Mouse (Mus musculus) 3T3-L1 (cell line): ENCODE results near the gene Vmn1r88.
"Not testable (repeated sequence)": the region's sequence is repeated elsewhere in the genome, so short reads cannot be mapped to it uniquely, and the experiment has no call there.

Experiments used
- DNase-seq: peaks from one replicate; pipeline ENCODE4 v3.0.0-alpha.2; 2015; ENCODE audit warnings: low read depth, low spot score

Vmn1r88 gene

DNA sequence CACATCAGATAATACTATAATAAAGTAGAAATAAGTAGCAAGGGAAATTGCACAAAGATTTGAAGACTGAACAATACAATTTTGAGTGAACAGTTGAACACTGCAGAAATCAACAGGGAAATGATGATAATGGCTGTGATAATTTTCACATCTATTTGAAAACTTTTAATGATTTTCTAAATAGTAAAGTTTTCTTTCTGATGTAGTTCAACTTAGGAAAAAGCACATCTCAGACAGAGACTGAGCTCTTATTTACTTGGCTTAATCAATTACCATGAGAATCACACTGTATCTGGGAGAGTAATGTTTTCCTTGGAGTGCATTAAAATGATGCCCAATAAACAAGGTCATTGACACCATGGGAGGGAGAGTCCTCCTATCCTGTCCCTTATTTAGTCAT is at the start of gene Vmn1r88:
Gene Vmn1r88, plus strand, starts transcription at position 301 of the 400 bp plus-strand sequence.
- DNase-seq = no peak

DNA sequence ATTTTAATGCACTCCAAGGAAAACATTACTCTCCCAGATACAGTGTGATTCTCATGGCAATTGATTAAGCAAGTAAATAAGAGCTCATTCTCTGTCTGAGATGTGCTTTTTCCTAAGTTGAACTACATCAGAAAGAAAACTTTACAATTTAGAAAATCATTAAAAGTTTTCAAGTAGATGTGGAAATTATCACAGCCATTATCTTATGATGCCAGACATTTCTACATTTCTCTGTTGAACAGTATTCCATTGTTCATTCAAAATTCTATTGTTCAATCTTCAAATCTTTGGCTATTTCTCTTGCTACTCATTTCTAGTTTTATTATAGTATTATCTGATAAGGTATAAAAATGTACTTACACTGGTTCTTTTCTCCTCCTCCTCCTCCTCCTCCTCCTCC is 39.6 kb upstream of the Vmn1r88 start, which contains the start of gene Vmn1r86:
Gene Vmn1r86, minus strand, starts transcription at position 101 of the 400 bp plus-strand sequence.
- no peak for DNase-seq

DNA sequence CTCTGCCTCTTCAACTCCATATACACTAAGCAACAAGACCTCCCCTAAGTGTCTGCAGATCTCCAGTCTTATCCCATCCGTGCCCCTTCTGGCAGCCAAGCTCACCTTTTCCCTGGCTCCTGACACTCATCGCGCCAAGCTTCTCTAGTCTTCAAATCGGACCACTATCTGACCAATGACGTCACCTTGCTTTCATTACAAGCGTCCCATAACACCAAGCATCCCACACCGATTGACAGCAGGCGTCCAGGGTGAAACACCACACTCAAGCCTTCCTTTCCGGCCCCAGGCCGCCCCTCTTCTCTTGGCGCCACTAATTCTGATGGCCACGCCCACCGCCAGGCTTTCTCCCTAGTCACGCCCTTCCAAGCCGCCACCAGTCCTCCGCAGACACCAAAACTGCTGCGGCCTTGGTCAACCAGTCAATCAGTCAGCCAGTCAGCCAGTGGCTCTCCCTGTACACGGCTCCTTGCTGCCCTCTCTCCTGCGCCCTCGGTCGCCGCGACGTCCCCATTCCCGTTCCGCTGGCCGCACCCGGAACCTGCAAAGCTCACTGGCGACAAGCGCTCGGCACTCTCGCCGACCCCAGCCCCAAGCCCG is 35.7 kb upstream of the Vmn1r88 start:
- DNase-seq = not testable (repeated sequence)

DNA sequence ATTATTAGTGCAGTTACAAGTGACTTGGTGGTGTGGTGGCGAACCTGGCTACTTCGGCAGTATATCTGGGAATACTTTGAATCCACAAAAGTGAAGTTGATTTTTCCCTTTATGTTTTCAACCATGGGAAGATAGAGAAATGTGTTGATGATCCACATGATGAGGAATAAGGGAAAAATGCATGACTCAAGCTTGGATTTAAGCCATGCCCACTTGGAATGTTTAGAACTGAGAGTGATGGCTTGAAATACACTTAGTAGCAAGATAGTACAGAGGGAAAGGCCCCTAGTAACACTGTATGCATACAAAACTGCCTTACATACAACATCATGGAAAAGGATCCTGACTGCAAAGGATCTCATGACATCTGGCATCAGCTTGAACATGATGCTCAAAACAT is 27.5 kb upstream of the Vmn1r88 start:
- DNase-seq = peak; percentile 76

DNA sequence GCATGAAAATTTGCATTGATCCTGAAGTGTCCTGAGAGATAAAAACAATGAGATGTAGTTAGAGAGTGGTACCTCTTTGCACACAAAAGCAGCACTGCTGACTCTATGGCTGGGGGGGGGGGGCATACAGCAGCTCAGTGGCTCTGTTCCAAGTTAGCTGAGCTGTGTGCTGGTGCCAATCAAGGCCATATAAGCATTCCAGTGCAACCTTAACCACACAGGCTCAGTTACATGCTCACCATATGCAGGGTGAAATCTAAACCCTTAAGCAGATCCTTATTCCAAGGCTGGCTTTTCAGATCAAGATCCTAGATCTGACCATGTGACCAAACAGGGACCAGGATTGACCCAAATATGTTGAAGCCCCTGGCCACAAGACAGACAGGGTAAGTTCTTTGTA is 22.0 kb upstream of the Vmn1r88 start:
- no peak for DNase-seq

DNA sequence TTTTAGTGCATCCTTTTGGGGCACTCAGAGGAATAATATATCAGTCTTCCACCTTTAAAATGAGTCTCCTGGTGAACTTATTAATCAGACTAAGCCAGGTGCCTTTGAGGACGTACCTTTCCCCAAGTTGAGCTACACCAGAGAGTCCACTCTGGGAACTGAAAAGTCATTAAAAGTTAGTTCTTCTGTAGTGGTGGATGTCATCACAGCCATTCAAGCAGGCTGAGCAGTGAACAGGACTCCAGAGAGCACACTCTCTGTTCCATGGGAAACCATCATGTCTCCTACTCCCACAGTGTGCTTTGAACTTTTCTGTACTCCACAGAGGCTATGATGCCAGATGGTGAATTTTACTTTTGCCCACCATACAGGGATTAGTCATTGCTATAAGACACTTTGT is 19.3 kb upstream of the Vmn1r88 start, which contains the start of gene Vmn1r87:
Gene Vmn1r87, minus strand, starts transcription at position 101 of the 400 bp plus-strand sequence.
- no peak for DNase-seq

DNA sequence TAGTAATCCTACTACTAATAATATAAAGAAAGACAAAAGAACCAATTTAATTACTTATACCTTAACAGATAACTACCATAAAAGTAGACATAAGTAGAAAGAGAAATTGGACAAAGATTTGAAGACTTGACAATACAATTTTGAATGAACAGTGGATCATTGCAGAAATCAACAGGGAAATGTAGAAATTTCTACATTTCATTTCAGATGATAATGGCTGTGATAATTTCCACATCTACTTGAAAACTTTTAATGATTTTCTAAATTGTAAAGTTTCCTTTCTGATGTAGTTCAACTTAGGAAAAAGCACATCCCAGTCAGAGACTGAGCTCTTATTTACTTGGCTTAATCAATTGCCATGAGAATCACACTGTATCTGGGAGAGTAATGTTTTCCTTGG is 53.4 kb downstream of the Vmn1r88 start, which contains the start of gene Vmn1r89:
Gene Vmn1r89, plus strand, starts transcription at position 301 of the 400 bp plus-strand sequence.
- no peak for DNase-seq
